Mouse (Mus musculus) hematopoietic multipotent progenitor cell, adult 10-12 weeks (in vitro differentiated cells): Measurements from ENCODE around the gene Map7d3. TPM values are rescaled to one million over a fixed set of nuclear protein-coding genes. Genes with fewer than 3 reads are reported as not detected.

ENCODE experiments used
- polyA plus RNA-seq: library from polyadenylated mRNA; stranded (reverse); fragments of >175 nt; gene quantifications from 2 replicates; pipeline ENCODE4 v1.2.3, GENCODE M21; 2012; ENCODE audit warnings: low replicate concordance

Map7d3 gene
- 0.17 TPM in 1 of 2 replicates, not detected in the other for polyA plus RNA-seq

GRCm38 (mm10) chrX:56821765-56822603 lies at the start of gene Map7d3:
Map7d3 (minus strand) TSS chrX:56822326.

DNA sequence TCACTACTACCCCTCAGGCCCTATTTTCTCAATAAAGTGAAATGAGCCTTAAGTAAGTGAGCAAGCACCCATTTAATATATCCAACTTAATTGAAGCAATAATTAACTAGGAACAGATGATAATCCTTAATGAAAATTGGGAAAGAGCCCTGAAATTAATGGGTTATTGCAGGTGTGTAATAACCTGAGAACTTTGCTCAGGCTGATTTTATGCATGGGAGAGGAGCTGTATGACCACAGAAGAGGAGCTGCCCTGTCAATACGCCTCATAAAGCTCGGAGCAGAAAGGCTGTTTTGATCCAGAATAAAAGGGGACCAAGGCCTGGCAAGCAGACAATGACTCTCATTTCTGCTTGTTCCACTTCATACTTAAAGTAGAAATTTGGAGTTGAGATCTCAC lies 47.7 kb upstream of the Map7d3 start, which contains the start of gene Adgrg4:
TSS of gene Adgrg4 (plus strand) at position 301 of the 400 bp plus-strand sequence.

Other genes starting within 250 kb of the Map7d3 start
- 0.39 and 0.85 TPM in 2 replicates for gene Mmgt1, start 224.3 kb downstream of the Map7d3 start, polyA plus RNA-seq
- 10.4 and 33.9 TPM in 2 replicates for gene Slc9a6, start 212.6 kb downstream of the Map7d3 start, polyA plus RNA-seq
- gene Fhl1, start 90.5 kb downstream of the Map7d3 start, polyA plus RNA-seq = 0.13 and 0.43 TPM in 2 replicates
- not detected in 2 replicates for gene Adgrg4, start 47.8 kb upstream of the Map7d3 start, polyA plus RNA-seq
- not detected in 2 replicates for gene Brs3, start 220.7 kb upstream of the Map7d3 start, polyA plus RNA-seq
- 14.5 and 19.6 TPM in 2 replicates for gene Htatsf1, start 231.3 kb upstream of the Map7d3 start, polyA plus RNA-seq